Mouse (Mus musculus): ENCODE measurements around the gene Bcar3.

DNA sequence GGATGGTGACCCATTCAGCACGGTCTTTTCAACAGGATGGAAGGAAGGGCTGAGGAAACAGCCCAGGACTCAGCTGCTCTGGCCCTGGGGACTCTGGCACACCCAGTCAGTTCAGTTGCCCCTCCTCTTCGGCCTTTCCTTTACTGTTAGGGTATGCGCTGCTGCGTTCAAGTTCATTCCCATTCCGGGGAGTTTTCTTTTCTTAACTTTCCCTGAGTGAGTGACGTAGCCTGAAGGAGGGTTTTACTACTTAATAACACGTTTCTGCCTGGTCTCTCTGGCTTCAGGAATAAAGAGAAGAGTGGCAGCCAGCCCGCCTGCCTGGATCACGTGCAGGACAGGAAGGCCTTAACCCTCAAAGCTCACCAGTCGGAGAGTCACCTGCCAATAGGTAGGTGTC lies 217.0 kb downstream of the Bcar3 start:
- no peak for TF ChIP-seq CTCF (IDR thresholded peaks at IDR 0.05; ENCODE audit: borderline replicate concordance, control insufficient read depth, extremely low read depth, insufficient read depth, low read length, poor library complexity)
- no peak for TF ChIP-seq POLR2A (IDR thresholded peaks at IDR 0.05; ENCODE audit: control insufficient read depth, extremely low read depth, insufficient read depth, low read length, poor library complexity)
